Mouse (Mus musculus) thymus, postnatal 10 days (tissue): Measurements from ENCODE around the gene Slc17a9.

Experiments used
- DNase-seq, 2 experiments: peaks; one replicate each; pipeline ENCODE4 v3.0.0; 2021; ENCODE audit warnings: low spot score in 2 of 2

The Slc17a9 gene

GRCm38 (mm10) chr2:180724585-180725413 is at the start of gene Slc17a9:
Slc17a9 (plus strand) TSS chr2:180725263.
- peak in 1 of 2 experiments; percentile 18 for DNase-seq

- DNase-seq: no peak
Observed at GRCm38 (mm10) chr2:180676706-180677105, 48.4 kb upstream of the Slc17a9 start.

GRCm38 (mm10) chr2:180678609-180679140 is 46.4 kb upstream of the Slc17a9 start:
- DNase-seq: peak; percentile 55 to 72

- DNase-seq: no peak
Observed at GRCm38 (mm10) chr2:180681225-180681624, 43.8 kb upstream of the Slc17a9 start.

- no peak for DNase-seq
Observed at GRCm38 (mm10) chr2:180683524-180683923, 41.5 kb upstream of the Slc17a9 start.

GRCm38 (mm10) chr2:180684031-180684430 is 41.0 kb upstream of the Slc17a9 start:
- no peak for DNase-seq

GRCm38 (mm10) chr2:180689841-180690240 is 35.2 kb upstream of the Slc17a9 start:
- no peak for DNase-seq

GRCm38 (mm10) chr2:180692630-180693029 is 32.4 kb upstream of the Slc17a9 start:
- DNase-seq: no peak

GRCm38 (mm10) chr2:180695176-180695575 is 29.9 kb upstream of the Slc17a9 start:
- no peak for DNase-seq

- no peak for DNase-seq
Observed at GRCm38 (mm10) chr2:180700457-180700856, 24.6 kb upstream of the Slc17a9 start.

GRCm38 (mm10) chr2:180701053-180701766 is 23.9 kb upstream of the Slc17a9 start:
- DNase-seq: no peak

GRCm38 (mm10) chr2:180701767-180702621 is 23.1 kb upstream of the Slc17a9 start:
- peak; percentile 87 to 93 for DNase-seq

GRCm38 (mm10) chr2:180702701-180703149 is 22.3 kb upstream of the Slc17a9 start:
- DNase-seq: no peak

- DNase-seq: no peak
Observed at GRCm38 (mm10) chr2:180703175-180703574, 21.9 kb upstream of the Slc17a9 start.

- no peak for DNase-seq
Observed at GRCm38 (mm10) chr2:180703645-180704359, 21.3 kb upstream of the Slc17a9 start.

- DNase-seq: no peak
Observed at GRCm38 (mm10) chr2:180704591-180704990, 20.5 kb upstream of the Slc17a9 start.

- no peak for DNase-seq
Observed at GRCm38 (mm10) chr2:180705066-180705465, 20.0 kb upstream of the Slc17a9 start.

- no peak for DNase-seq
Observed at GRCm38 (mm10) chr2:180705975-180706374, 19.1 kb upstream of the Slc17a9 start.

- peak in 1 of 2 experiments; percentile 18 for DNase-seq
Observed at GRCm38 (mm10) chr2:180709023-180709922, 15.8 kb upstream of the Slc17a9 start.

- peak; percentile 94 to 95 for DNase-seq
Observed at GRCm38 (mm10) chr2:180709923-180710272, 15.2 kb upstream of the Slc17a9 start, which contains the start of the genes Dido1 and Gid8. Dido1 (minus strand) TSS chr2:180709999. Gid8 (plus strand) TSS chr2:180710117.
